Mouse (Mus musculus) olfactory bulb, adult 2 months (tissue): ENCODE results near the gene Dapp1. TPM values are rescaled to one million over a fixed set of nuclear protein-coding genes. Genes with fewer than 3 reads are reported as not detected.

Source experiments
- H3K27ac ChIP-seq: fragments of 200-500 bp; 2 replicates; pipeline ENCODE4 v1.5.1; 2012; ENCODE audit warnings: low read depth, low read length; ENCODE audit not compliant: insufficient read depth
- H3K4me1 ChIP-seq: fragments of 200-500 bp; 2 replicates; pipeline ENCODE4 v1.6.1; 2012; ENCODE audit warnings: low read length; ENCODE audit not compliant: control insufficient read depth, insufficient read depth
- H3K4me3 ChIP-seq: fragments of 200-500 bp; 2 replicates; pipeline ENCODE4 v1.5.1; 2012; ENCODE audit warnings: mild to moderate bottlenecking, low read depth, low read length, moderate library complexity; ENCODE audit not compliant: insufficient read depth
- CTCF ChIP-seq: fragments of 200-500 bp; IDR thresholded peaks from 2 replicates; pipeline ENCODE4 v1.5.1; 2012; ENCODE audit warnings: low read depth, mild to moderate bottlenecking, low read length, moderate library complexity; ENCODE audit not compliant: insufficient read depth
- POLR2A ChIP-seq: fragments of 200-500 bp; IDR thresholded peaks from 2 replicates; pipeline ENCODE4 v1.6.1; 2012; ENCODE audit warnings: mild to moderate bottlenecking, low read depth, low read length, moderate library complexity; ENCODE audit not compliant: insufficient read depth
- WGBS: fragments of 180-500 bp; shearing (Covaris S2); methylation state at CpG from one replicate; pipeline ENCODE4 v1.1.7; 2018; 5-methylcytosine and 5-hydroxymethylcytosine counted together
- polyA plus RNA-seq: library from polyadenylated mRNA; stranded (reverse); fragments of >200 nt; gene quantifications from 2 replicates; pipeline ENCODE4 v1.2.4, GENCODE M21; 2012; ENCODE audit warnings: low replicate concordance; ENCODE audit not compliant: missing spikeins, insufficient read depth, insufficient read length

The Dapp1 gene
- polyA plus RNA-seq, 1 experiment: not detected

DNA sequence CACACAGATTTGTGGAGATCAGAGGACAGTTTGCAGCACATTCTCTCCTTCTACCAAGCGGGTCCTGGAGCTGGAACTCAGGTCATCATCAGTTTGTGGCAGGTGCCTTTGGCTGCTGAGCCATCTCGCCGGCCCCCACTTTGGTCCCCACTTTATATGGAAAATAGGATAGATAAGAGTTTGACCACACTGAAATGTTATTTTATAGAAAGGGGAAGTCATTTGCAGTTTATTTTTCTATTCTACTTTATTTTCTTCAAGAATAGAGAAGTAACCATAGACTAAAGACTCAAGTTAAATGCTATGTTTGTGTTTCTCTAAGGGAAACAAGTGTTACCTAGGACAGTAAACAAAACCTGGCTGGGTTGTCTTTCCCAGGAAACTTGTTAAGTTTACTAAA, 84.5 kb downstream of the Dapp1 start:
- no peak overlapping the region for H3K27ac ChIP-seq
- H3K4me3 ChIP-seq: no peak overlapping the region
- H3K4me1 ChIP-seq: peaks cover 3% of the 10 kb centered on the region; the same call in 1 of the 2 replicates
- over 99% methylated on average over 3 of the region's 3 CpGs for WGBS
- TF ChIP-seq POLR2A: no peak
- no peak for TF ChIP-seq CTCF

DNA sequence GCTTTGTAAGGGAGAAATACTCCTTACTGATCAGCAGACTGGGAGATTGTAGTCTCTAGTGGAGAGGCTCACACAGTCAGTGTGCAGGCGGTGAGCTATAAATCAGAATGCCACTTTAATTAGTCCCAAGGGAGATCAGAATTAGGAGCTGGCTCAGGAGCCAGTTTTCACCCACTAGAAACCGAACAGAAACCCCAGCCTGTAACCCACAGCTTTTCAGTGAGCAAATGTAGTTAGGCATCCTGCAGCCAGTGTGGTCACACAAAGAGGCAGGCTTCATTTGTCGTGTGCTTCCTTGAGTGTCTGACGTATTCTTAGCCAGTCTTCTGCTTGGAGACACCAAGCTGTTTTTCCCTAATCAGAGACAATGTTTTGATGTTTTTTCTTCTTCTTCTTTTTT, 85.0 kb downstream of the Dapp1 start:
- peaks cover 3% of the 10 kb centered on the region; the same call in 1 of the 2 replicates for H3K4me1 ChIP-seq
- H3K27ac ChIP-seq: no peak overlapping the region
- TF ChIP-seq POLR2A (no peak), CTCF (no peak)
- no peak overlapping the region for H3K4me3 ChIP-seq
- WGBS: 67% methylated on average over 4 of the region's 4 CpGs

DNA sequence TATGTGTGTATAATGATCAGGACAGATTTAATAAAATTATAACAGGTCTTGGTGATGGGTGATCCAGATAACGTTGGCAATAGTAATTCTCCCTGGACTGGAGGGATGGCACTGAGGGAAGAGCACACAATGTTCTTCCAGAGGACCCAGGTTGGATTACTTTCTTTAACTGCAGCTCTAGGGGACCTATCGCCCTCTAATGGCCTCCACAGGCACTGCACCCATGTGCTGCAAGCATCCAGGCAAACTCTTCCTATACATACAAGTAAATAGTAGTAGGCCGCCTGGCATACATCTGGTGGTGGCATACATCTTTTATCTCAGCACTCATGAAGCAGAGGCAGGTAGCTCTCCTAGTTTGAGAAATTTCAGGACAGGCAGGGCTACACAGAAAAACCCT, 86.1 kb downstream of the Dapp1 start:
- no peak overlapping the region for H3K27ac ChIP-seq
- TF ChIP-seq CTCF (no peak), POLR2A (no peak)
- H3K4me3 ChIP-seq: no peak overlapping the region
- peaks cover 6% of the 10 kb centered on the region; the same call in 1 of the 2 replicates for H3K4me1 ChIP-seq
- WGBS: 98% methylated on average over 3 of the region's 3 CpGs

DNA sequence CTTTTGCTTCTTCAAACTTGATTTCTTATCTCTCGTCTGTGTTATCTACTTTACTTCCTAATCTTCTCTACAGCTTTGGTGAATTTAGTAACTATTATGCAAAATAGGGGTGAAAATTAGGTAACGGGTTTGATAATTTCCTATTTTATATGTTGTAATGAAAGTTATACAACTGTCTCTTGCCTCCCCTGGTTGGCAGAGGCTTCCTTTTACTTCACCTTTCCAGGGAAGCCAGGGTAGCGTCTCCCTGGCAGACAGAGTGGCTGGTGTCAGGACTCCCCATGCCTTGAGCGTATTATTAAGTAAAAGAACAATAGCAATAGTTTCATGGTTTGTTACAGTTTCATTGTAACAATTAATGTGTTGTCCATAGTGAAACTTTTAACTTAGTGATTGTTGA, 87.6 kb downstream of the Dapp1 start:
- 94% methylated on average over 4 of the region's 4 CpGs for WGBS
- peaks cover 6% of the 10 kb centered on the region; the same call in 1 of the 2 replicates for H3K4me1 ChIP-seq
- no peak for TF ChIP-seq CTCF
- TF ChIP-seq POLR2A: no peak
- no peak overlapping the region for H3K4me3 ChIP-seq
- no peak overlapping the region for H3K27ac ChIP-seq

DNA sequence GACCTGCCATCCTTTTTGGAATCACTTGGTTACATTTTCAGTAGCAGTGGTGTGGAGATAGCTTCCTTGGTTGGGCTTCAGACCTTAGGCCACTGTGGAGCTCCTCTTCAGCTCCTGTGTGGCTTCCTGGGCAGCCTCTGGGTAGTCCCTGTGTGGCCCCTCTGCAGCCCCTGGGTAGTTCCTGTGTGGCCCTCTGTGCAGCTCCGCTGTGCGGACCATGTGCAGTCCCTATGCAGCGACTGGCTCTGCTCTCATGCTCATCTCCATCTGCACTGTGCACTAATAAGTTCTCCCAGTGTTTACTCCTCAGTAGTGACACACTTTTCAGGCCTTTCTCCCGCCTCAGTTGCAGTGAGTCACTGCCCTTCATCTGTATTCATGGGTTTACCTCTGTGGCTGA, 89.2 kb downstream of the Dapp1 start:
- no peak overlapping the region for H3K4me3 ChIP-seq
- TF ChIP-seq POLR2A (no peak), CTCF (no peak)
- peaks cover 9% of the 10 kb centered on the region for H3K4me1 ChIP-seq
- H3K27ac ChIP-seq: no peak overlapping the region
- WGBS: 78% methylated on average over 4 of the region's 4 CpGs

DNA sequence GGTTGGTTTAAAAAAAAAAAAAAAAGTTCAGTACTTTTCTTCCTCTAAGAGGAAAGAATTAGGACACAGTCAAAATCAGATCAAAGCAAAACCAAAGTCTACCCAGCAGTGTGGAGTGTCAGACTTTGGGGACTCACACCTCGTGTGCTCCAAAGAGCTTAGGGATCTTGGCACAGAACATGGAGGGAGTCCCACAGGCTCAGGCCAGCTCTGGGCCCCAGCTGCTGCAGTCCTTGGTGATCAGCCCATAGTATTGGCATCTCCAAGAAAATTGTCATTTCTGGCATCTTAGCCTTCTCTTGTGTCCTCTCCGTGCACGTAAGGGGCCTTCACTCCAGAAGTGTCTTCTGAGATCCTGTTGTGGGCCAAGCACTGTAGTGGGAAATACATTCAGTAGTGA, 90.3 kb downstream of the Dapp1 start:
- Histone ChIP-seq H3K4me1 (peaks cover 9% of the 10 kb centered on the region), H3K27ac (no peak overlapping the region), H3K4me3 (no peak overlapping the region)
- WGBS: 57% methylated on average over 3 of the region's 3 CpGs
- no peak for TF ChIP-seq POLR2A
- no peak for TF ChIP-seq CTCF

DNA sequence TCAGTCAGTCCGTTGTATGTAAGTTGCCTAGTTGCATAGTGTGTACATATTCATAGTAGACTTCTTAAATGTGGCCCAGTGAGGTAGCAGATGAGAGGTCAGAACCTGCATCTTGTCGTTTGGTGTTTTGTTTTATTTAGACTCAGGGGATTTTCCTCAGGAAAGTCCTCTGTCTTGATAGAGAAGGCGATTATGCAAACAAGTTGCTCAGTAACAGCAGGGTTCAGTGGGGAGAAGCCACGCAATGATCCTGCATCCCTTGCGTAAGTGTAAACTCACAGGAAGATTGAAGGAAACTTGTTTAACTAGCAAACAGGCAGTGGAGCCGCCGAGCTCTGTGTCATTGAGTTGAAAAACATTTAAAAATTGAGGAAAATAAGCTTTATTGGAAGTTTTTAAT, 93.4 kb downstream of the Dapp1 start:
- Histone ChIP-seq H3K4me1 (peaks cover 9% of the 10 kb centered on the region), H3K27ac (no peak overlapping the region), H3K4me3 (no peak overlapping the region)
- TF ChIP-seq CTCF (no peak), POLR2A (no peak)
- WGBS: 56% methylated on average over 7 of the region's 7 CpGs

DNA sequence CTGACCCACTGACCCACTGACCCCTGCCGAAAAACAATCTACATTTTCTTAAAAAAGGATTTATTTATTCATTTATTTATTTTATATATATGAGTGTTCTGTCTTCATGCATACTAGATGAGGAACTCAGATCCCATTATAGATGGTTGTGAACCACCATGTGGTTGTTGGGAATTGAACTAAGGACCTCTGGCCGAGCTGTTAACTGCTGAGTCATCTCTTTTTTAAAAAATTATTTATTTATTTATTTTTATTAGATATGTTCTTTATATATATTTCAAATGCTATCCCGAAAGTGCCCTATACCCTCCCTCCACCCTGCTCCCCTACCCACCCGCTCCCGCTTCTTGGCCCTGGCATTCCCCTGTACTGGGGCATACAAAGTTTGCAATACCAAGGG, 100.3 kb downstream of the Dapp1 start:
- TF ChIP-seq POLR2A (no peak), CTCF (no peak)
- Histone ChIP-seq H3K27ac (no peak overlapping the region), H3K4me1 (no peaks in the 10 kb centered on the region; the same call in 1 of the 2 replicates), H3K4me3 (no peak overlapping the region)
- WGBS: 98% methylated on average over 5 of the region's 5 CpGs

Other genes with a start within 250 kb of the Dapp1 start
- gene H2afz, start 117.1 kb downstream of the Dapp1 start, polyA plus RNA-seq: not detected in 2 replicates
- gene Dnajb14, start 113.9 kb downstream of the Dapp1 start, polyA plus RNA-seq: 48.1 TPM in 1 of 2 replicates, not detected in the other
- gene Lamtor3, start 63.0 kb downstream of the Dapp1 start, polyA plus RNA-seq: not detected in 2 replicates
- not detected in 2 replicates for gene 1110002E22Rik, start 83.5 kb upstream of the Dapp1 start, polyA plus RNA-seq
- not detected in 2 replicates for gene Gm5105, start 85.8 kb upstream of the Dapp1 start, polyA plus RNA-seq
- not detected in 2 replicates for gene Trmt10a, start 161.9 kb upstream of the Dapp1 start, polyA plus RNA-seq
- gene Mttp, start 163.4 kb upstream of the Dapp1 start, polyA plus RNA-seq: not detected in 2 replicates
- gene 4930579F01Rik, start 212.3 kb upstream of the Dapp1 start, polyA plus RNA-seq: not detected in 2 replicates
- not detected in 2 replicates for gene Adh7, start 236.2 kb upstream of the Dapp1 start, polyA plus RNA-seq